ENCODE assay signal across 18 mouse cellular contexts in genomic region chr5:121062930-121063584, GRCm38 (mm10). TPM values are rescaled to one million over a fixed set of nuclear protein-coding genes. Genes with fewer than 3 reads are reported as not detected.
DNase-seq lines count a peak whose midpoint lies in the region; ATAC-seq and TF ChIP-seq lines count a peak whose summit lies in the region.
"Had no signal": no experiment of that assay in that cellular context is flagged by ENCODE, and none has a peak within 500 bp of the region (broad histone marks: within the 10 kb centered on the region; RNA-seq: fewer than 3 reads in every experiment).

No protein-coding gene starts in this region.

- no peaks in the 10 kb centered on the region for H3K4me1 ChIP-seq in kidney, embryonic 14.5 days (ENCODE audit: control insufficient read depth, insufficient read depth, low read length)
- H3K4me1 ChIP-seq: embryonic facial prominence, embryonic 12.5 days had no signal

- no peak overlapping the region for H3K4me2 ChIP-seq in kidney, embryonic 14.5 days (replicated peaks; ENCODE audit: low read depth, low read length)
- H3K4me2 ChIP-seq: embryonic facial prominence, embryonic 12.5 days; heart, embryonic 11.5 days; liver, embryonic 11.5 days had no signal

- H3K9ac ChIP-seq in kidney, embryonic 14.5 days (ENCODE audit: low read depth, low read length) = no peak overlapping the region
- H3K9ac ChIP-seq: embryonic facial prominence, embryonic 12.5 days had no signal

- no peak overlapping the region for H3K4me3 ChIP-seq in kidney, embryonic 14.5 days (ENCODE audit: low read length)
- H3K4me3 ChIP-seq: embryonic facial prominence, embryonic 12.5 days had no signal

- intact Hi-C loops in left cerebral cortex, postnatal 14 days (cut with DNase I) = no loop called here

- 46% methylated on average over 4 of the region's 4 CpGs for WGBS in kidney, embryonic 14.5 days

- DNase-seq in kidney, adult 8-10 months = peak; percentile 24 to 35
- peak; percentile 82 for DNase-seq in Muller cell, postnatal 12 days (ENCODE audit: inconsistent ontology term)
- DNase-seq in brain, embryonic 14.5 days (ENCODE audit: low read depth) = peak; percentile 50
- DNase-seq in kidney, postnatal 14 days = peak; percentile 6
- DNase-seq in left cerebral cortex, postnatal 14 days (ENCODE audit: low spot score in 2 of 2) = no peak
- DNase-seq in T-cell, adult 2 months (ENCODE audit: low spot score) = no peak
- DNase-seq: adrenal gland, postnatal 36 days; cerebellum, adult 11 months; heart, postnatal 4 days; lung, postnatal 10 days had no signal

- no peak overlapping the region for H3K27ac ChIP-seq in kidney, embryonic 14.5 days (ENCODE audit: low read depth, low read length)
- H3K27ac ChIP-seq: embryonic facial prominence, embryonic 12.5 days had no signal

- no peak for ATAC-seq in kidney, embryonic 14.5 days (ENCODE audit: low FRiP score, low TSS enrichment)
- ATAC-seq in erythroblast, adult 5-6 weeks (replicated peaks; ENCODE audit: low FRiP score, poor library complexity, severe bottlenecking) = no peak
- ATAC-seq: CD4-positive, CD25-positive, alpha-beta regulatory T cell, adult 4 months; Patski had no signal

- H3K9me3 ChIP-seq in kidney, embryonic 14.5 days (ENCODE audit: control insufficient read depth, low read length) = no peaks in the 10 kb centered on the region
- H3K9me3 ChIP-seq: embryonic facial prominence, embryonic 12.5 days had no signal

- TF ChIP-seq POLR2A in brain, embryonic 14.5 days (IDR thresholded peaks at IDR 0.05; ENCODE audit: borderline replicate concordance, extremely low read depth, insufficient read depth, insufficient read length, poor library complexity, severe bottlenecking) = no peak

- H3K36me3 ChIP-seq in kidney, embryonic 14.5 days (ENCODE audit: control insufficient read depth, insufficient read depth, low read length) = no peaks in the 10 kb centered on the region
- H3K36me3 ChIP-seq: embryonic facial prominence, embryonic 12.5 days had no signal

- no peak for TF ChIP-seq CTCF in brain, embryonic 14.5 days (IDR thresholded peaks at IDR 0.05; ENCODE audit: borderline replicate concordance, extremely low read depth, insufficient read depth, insufficient read length)

- no peaks in the 10 kb centered on the region for H3K27me3 ChIP-seq in kidney, embryonic 14.5 days (ENCODE audit: control insufficient read depth, insufficient read depth, low read length)
- H3K27me3 ChIP-seq: embryonic facial prominence, embryonic 12.5 days had no signal

RNA-seq across cellular contexts. Expression of gene Rph3a, which starts 53.2 kb away (rescaled TPM):
- not detected in 2 replicates for polyA plus RNA-seq in kidney, embryonic 14.5 days (2014; fragmentation: Nextera tagmentation; extraction: Ambion mirVana)
- 21.8 and 31.1 TPM in 2 replicates for polyA plus RNA-seq in brain, embryonic 14.5 days (2012; rRNA removed)
- total RNA-seq in erythroblast, adult 5-6 weeks (2015; ENCODE audit: low replicate concordance) = not detected in 2 replicates
- not detected in 2 replicates for total RNA-seq in erythroblast, adult 5-6 weeks (2017; ENCODE audit: low replicate concordance)
- total RNA-seq in left cerebral cortex, postnatal 14 days (2021) = 100 to 1,000 TPM; 252 to 253 TPM
- total RNA-seq: gastrocnemius, adult 18-20 months had no signal
- polyA plus RNA-seq: CD4-positive, CD25-positive, alpha-beta regulatory T cell, adult 4 months; heart, embryonic 11.5 days; liver, embryonic 11.5 days; Patski had no signal

Comparison
In these comparisons a context has a peak if more than half of its experiments do, and no peak if none do; other contexts are left out.
1. DNase-seq: peak in kidney, adult 8-10 months (2 of 2), Muller cell, postnatal 12 days (single experiment), brain, embryonic 14.5 days (single experiment) and kidney, postnatal 14 days (single experiment); none in left cerebral cortex, postnatal 14 days (0 of 2) and T-cell, adult 2 months (single experiment).
2. RNA of gene Rph3a, which starts 53.2 kb away (total RNA-seq): 252 to 253 TPM in left cerebral cortex, postnatal 14 days; not detected in erythroblast, adult 5-6 weeks; every median in the first group is over 100 times any median in the second.